Mouse (Mus musculus) erythroblast, embryonic 14.5 days (primary cell): ENCODE measurements around the gene Magi2.

Experiments
- GATA1 ChIP-seq: IDR thresholded peaks from 2 replicates; pipeline ENCODE4 v1.6.1; 2012; ENCODE audit warnings: low read length, inconsistent platforms, mixed read lengths
- TAL1 ChIP-seq: IDR thresholded peaks from 3 replicates; pipeline ENCODE4 v1.6.1; 2012; ENCODE audit warnings: low read length, inconsistent platforms, mixed read lengths

DNA sequence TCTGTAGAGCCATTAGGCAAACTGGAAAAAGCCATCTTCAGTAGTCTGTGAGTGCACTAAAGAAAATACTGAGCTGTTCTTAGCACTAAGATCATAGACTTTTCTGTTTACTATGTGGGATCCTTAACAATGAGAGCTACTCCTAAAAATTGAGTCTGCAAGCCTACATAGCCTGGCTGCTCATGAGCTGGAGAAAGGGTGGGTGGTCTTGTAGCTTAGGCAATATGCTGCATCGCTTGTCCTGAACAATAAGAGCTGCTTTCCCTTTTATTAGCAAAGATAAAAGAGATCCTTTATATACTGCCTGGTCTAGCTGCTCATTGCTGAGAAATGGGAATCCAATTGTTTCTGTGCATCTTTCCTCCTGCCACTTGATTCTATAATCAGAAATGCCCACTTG lies 841.7 kb downstream of the Magi2 start:
- no peak for TF ChIP-seq TAL1
- TF ChIP-seq GATA1, result no peak
